Mouse (Mus musculus) inflammation-experienced regulatory T-cells, adult 6 months (primary cell): ENCODE results near the gene Gnmt. TPM values are rescaled to one million over a fixed set of nuclear protein-coding genes. Genes with fewer than 3 reads are reported as not detected.
A peak's percentile ranks its signal among the peaks of the same experiment; 100 is the strongest.

Experiments
- ATAC-seq: one replicate; pipeline ENCODE4 v1.8.0; 2017
- polyA plus RNA-seq, 3 experiments: library from polyadenylated mRNA; unstranded; fragments of 100-300 nt; shearing (Covaris generic); gene quantifications; one replicate each; pipeline ENCODE4 v1.2.1; 2017

The Gnmt gene
- polyA plus RNA-seq, 3 experiments from 2014 or later: 0.40 to 2.3 (median 0.72) TPM

DNA sequence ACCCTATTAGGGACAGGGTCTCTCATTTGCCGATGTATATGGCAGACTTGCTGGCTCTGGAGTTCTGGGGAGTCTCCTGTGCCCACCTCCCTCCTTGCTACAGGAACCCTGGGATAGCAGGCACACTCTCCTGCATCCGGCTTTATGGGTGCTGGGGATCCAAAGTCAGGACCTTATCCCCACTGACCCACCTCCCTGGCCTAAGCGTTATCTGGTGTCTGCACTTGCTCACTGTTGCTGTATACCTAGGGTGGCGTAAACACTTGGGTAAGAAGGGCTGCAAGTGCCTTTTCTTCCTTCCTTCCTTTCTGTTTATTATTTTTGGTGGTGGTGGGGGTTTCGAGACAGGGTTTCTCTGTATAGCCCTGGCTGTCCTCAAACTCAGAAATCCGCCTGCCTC is 12.3 kb upstream of the Gnmt start:
- no peak for ATAC-seq

DNA sequence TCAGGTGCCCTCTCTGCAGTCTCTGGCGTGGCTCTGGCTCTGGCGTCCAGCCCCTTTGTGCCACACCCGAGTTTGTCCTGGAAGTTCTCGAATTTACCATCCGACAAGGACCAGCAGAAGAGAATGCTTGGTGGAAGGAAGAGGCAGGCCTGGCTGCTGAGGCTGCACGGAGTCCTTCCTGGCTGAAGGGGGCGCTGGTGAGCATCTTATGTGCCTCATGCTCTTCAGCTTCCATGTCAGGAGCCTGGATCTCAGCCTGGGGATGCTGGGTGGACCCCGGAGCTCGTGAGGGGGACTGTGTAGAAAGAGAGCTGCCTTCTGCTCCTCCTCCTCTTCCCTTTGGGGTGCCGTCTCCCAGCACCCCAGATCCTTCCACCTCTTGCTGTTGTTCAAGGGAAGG is 7.2 kb upstream of the Gnmt start:
- ATAC-seq: no peak

DNA sequence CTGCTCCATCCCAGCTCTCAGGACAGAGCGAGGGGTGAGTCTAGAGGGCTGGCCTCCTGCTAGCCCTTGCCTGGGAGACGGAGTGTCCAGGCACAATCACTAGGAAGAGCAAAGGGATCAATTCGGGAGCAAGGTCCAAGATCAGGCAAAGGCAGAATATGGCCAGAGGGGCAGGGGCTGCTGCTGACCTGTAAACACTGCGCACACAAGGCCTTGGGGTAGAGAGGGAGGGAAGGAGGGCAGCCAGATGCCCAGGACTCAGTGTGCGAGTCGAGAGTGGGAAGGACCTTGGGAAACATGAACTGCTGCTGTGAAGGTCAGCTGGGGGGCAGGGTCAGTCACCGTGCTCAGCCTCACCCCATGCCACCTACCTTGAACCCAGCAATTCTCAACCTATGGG is 6.3 kb upstream of the Gnmt start:
- no peak for ATAC-seq

DNA sequence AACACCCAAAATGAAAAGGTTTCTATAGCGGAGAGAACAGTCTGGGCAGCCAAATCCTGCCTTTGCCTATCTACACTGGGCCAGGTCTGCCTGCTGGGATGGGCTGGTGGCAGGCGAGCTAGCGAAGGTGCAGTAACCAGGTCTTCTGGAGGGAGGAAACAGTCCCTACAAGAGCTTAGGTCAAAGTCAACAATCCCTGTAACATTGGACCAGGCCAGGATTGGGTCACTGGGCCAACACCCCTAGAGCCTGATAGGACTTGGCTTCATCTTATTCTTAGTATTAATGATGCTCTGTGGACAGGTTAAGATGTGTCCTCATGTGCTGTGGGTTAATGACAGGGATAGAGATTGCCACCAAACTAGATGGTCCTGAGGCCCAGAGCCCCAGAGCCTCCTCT is 5.1 kb upstream of the Gnmt start:
- no peak for ATAC-seq

DNA sequence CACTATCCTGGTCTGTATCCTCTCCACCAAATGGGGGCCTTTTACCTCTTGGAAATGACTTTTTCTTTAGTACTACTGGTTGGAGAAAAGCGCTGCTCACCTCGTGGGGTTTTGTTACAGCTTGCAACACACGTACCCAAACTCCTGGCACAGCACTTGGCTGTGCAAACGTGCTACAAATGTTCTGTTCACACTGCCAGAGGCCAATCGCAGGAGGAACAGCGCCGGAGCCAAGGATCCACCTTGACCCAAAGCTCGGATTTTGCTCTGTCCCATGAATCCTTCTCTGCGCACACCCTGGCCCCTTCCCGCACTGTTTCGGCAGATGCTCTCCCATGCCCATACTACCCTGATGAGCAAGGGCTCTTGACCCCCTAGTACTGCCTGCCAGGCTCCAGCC is 472 bp downstream of the Gnmt start:
- ATAC-seq: no peak

DNA sequence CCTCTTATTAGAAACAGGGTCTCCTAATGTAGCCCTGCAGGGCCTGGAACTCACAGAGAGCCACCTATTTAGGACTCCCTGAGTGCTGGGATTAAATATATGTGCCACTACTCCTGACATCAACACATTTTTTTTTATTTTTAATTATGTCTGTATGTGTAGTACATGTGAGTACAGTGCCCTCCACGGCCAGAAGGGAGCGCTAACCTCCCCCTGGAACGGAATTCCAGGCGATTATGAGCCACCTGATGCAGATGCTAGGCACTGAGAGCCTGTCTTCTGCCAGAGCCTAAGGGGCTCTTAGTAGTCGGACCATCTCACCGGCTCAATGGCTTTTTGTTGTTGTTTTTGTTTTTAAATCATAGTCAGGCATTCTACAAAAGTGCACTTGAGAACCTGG is 947 bp downstream of the Gnmt start:
- no peak for ATAC-seq

DNA sequence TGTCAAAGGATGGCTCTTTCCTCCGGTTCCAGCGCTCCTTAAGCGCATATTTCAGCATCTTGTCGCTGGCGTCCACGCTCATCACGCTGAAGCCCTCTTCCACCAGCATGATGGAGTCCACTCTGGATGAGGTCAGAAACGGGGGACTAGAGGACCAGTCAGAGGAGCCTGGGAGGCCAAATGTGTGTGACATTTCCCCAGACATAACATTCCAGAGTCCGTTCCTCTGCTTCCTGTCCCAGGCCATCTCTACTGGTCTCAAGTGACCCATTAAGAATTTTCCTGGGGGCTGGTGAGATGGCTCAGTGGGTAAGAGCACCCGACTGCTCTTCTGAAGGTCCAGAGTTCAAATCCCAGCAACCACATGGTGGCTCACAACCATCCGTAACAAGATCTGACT is 1.7 kb downstream of the Gnmt start:
- no peak for ATAC-seq

DNA sequence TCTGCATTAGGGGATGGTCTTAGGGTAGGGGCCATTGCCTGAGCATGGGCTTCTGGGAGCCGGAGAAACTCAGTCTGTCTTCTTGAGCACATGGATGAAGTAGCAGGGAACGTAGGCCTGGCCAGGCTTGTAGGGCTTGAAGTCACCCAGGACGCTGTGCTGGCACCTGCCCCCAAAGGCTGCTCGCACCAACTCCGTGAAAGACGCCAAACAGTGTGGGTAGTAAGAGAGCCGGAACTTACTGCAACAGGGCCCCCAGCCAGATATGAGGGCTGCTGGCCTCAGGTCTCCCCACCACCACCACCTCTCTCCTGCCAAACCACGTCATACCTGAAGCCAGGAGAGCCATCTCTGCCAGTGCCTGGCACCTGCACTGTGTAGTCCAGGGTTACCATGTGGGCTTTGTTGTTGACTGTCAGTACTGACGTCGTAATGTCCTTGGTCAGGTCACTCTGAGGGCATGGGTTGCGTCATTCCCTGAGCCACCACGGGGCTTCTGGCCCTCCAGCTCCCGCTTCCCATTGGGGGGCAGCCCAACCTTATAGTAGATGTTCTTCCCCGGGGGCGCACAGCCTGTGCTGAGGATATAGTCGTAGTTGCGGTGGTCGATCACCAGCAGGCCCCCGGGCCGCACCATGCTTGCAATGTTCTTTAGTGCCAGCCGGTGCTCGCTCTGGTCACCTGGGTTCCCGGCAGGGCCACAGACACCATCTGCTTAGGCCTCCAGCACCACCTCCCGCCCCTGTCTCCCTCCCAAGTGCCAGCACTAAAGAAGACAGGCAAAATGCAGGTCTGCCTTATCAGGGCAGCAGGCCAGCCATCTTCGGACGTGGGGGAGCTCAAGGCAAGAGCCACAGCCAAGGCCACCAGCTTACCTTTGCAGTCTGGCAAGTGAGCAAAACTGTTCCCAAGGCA is 3.0 kb downstream of the Gnmt start:
- ATAC-seq: no peak

DNA sequence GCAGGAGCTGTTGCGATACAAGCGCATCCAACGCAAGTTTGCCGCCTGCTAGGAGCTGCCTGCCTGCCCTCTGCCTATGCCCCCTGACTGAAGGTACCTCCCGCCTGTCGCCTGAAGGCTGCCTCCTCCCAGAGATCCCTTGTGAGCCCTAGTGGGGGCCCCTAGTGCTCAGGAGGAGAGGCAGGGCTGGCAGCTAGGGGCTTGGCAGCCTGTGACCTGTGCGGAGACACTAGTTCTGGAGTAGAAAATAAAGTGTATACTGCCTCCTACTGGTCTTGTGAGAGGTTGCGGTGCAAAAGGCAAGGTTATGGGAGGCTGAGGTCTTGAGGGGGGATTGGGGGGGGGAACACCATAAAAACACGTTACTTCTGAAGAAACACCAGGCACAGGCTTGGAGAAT is 3.7 kb downstream of the Gnmt start:
- ATAC-seq: no peak

DNA sequence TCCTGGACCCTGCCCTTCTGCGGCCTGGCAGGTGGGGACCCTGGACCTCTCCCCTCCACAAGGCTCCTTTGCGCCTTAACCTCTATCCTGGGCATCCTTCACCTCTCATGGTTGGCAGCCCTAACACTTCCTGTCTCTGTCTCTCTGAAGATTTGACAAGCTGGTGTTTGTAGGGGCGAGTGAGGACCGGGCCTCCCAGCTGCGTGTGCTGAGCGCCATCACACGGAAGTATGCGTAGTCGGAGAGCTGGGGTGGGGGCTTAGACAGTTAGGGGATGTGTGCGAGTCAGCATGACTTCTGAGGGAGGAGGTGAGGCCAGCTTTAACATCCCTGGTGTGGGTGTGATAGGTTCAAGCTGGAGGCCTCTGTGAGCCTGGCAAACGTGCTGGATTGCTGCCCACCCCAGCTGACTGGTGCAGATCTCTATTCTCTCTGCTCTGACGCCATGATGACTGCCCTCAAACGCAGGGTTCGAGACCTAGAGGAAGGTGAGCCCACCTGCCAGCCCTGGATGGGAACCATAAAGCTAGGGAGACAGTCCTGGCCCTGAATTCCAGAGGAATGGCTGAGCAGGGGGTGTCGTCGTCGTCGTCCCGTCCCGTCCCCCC is 4.4 kb downstream of the Gnmt start:
- ATAC-seq: no peak

DNA sequence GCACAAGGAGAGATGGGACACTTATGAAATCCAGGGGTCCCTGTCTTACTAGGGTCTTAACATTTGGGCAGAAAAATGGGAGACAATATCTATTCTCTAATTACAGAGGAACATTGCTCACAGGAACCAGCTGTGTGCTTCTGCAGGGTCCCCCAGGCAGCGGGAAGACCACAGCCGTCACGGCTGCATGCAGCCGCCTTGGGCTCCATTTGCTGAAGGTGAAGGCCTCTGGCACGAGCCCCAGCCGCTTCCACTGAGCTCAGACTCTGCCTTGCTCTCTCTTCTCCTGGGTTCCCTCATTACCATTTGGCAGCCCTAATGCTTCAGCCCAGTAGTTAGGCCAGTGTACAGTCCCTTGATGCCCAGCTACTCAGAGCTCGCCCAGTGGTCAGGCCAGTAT is 7.9 kb downstream of the Gnmt start:
- ATAC-seq: no peak

DNA sequence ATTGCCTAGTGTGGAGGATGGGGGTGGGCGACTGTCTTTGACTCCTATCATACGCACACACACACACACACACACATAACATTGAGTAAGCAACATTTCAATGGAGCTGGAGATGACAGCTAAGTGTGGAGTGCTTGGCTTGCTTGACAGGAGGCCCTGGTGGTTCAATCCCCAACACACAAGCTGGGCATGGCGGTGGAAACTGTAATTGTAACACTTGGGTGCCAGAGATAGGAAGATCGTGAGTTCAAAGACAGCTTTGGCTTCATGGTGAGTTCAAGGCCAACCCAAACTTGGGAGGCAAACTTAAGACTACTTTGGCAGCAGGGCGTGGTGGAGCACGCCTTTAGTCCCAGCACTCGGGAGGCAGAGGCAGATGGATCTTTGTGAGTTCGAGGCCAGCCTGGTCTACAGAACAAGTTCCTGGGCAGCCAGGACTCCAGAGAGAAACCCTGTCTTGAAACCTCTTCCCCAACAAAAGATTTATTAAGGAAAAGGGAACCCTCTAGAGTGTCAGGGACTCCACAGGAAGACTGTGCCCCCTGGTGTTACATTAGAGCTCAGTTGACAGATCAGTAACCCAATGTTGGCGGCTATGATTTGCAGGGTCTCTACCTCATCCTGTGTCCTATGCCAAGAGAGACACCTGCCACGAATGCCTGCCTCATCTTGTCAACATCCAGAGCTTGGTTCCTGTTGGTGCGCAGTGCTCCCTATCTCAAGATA is 14.0 kb downstream of the Gnmt start:
- ATAC-seq: no peak

DNA sequence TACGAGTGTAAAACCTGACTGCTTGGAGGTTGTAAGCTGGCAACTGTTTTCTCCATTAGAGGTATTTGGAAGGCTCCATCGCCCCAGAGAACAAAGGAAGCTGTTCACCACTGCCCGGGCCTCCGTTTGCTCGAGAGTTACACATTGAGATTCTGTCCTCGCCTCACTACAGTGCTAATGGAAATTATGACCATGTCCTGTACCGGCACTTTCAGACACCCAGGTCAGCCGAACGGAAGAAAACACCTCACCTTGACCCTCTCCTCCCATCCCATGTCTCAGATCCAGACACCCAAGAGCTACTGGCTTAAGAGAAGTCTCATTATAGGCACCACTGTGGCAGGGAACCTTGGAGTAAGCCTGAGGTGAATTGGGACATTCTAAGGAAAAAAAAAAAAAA is 15.1 kb downstream of the Gnmt start:
- no peak for ATAC-seq

DNA sequence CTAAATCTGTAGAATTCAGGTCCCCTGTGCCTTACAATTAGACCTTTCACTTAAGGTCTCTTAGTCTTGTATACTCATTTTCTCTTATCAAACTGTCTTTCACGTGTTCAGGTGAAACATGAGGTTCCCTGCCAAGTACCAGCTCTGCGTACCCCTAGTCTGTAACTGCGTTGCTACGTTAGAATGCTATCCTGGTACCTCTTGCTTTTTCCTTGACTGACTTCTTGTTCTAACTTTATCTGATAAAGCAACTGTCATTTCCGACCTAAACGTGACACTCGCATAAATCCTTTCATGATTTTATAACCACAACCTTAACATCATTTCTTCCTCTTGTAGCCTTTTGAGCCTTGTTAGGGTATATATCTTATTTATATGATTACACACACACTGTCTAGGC is 16.5 kb downstream of the Gnmt start:
- ATAC-seq: no peak

DNA sequence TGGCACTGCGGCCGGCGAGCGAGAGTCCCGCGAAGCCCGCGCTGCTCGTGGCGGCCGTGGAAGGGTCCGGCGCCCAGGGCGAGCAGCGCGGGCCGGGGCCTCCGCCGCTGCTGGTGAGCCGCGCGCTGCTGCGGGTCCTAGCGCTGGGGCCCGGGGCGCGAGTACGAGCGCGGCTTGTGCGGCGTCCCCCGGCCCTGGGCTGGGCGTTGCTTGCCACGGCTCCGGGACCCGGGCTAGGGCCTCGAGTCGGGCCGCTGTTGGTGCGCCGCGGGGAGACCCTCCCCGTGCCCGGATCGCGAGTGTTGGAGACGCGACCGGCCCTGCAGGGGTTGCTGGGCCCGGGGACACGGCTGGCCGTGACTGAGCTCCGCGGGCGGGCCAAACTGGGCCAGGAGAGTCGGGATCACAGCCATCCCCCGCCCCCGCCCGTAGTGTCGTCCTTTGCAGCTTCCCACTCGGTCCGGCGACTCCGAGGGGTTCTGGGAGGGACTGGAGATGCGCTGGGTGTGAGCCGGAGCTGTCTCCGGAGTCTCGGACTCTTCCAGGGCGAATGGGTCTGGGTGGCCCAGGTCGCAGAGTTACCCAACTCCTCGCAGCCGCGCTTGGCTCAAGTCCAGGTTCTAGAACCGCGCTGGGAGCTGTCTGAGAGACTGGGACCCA is 17.2 kb downstream of the Gnmt start:
- peak; percentile 31 for ATAC-seq

DNA sequence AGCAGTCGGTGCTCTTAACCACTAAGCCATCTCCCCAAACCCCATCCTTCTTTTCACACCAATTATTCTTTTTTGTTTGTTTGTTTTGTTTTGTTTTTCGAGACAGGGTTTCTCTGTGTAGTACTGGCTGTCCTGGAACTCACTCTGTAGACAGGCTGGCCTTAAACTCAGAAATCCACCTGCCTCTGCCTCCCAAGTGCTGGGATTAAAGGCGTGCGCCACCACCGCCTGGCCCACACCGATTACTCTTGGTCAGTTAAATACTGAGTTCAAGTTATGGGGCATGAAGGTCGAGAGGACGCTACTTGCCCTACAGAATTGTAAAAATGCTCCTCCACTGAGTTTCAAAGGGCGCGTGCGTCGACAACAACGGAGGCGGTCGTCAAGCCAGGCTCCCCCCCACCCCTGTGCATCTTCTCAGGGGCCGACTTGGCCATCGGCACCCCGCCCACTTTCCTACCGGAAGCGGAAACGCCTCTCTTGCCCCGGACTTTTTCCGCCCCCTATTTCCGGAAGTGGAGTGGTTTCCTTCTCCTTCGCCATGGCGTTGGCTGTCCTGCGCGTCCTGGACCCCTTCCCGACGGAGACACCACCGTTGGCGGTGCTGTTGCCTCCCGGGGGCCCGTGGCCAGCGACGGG is 17.9 kb downstream of the Gnmt start, which contains the start of gene Pex6:
Pex6 (plus strand) TSS at position 505 of the 639 bp plus-strand sequence.
- ATAC-seq: peak; percentile 95

DNA sequence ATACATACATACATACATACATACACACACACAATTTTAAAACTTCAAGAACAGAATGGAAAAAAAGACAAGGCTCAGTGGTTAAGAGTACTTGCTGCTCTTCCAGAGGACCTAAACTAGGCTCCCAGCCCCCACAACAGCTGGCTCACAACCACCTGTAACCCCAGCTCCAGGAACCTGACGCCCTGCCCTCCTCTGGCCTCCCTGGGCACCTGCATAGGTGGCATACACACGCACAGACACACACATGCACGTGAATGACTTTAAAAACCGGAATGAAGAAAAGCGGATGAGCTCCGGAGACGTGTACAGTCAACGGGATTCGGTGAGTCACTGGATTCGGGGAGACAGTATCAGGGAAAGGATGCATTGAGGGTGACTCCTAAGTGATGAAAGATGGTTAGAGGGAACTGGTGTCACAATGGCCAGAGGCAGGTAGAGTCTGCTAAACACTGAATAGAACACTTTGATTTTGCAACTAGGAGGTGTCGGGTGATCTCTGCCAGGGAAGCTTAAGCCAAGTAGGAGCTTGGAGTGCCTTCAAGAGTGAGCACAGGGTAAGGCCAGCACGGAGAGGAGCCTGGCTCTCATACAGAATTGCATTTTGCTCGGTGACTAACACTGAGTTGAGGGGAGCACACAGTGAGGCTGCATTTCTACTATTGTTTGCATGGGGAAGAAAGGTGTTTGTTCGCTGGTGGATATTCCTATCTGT is 22.4 kb downstream of the Gnmt start:
- no peak for ATAC-seq

DNA sequence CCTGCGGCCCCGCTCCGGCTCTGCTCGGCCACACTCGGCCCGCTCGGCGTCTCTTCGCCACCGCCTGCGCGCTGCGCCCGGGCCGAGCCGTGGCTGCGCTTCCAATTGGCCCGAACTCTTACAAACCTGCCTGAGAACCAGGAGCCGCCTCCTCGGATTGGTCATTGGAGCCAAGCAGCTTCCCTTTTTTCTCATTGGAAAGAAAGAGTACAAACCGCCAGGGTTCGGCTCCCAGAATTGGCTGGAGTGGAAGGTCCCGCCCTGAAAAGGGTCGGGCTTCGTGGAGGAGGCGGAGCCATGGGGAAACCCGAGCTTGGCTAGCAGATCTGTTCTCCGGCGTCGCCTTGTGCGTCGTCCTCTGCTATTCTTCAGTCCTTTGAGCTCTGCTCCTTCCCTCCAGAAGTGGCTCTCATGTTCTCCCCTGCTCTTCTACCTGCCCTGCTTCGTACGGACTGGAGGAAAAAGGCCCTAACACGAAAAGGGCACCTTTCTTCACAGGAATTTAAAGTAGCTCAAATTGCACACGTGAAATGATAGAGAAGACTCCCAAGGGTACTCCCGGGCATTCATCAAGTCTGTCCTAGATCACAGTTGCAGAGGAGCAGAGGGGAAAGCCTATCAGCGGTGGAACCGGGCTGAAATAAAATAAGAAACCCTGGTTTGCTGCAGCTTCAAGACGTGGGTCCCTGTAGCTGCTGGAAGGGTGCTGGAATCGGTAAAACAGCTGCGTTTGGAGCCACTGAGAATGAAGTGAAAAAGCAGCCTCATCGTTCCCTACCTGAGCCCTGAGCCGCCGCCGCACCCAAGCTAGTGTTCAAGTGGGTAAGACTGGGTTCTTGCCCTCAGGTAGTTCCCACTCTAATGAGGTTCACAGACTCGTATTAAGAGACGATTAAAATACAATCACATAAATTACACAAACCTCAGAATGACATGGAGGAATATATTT is 23.8 kb downstream of the Gnmt start, which contains the start of gene Ppp2r5d:
Ppp2r5d (minus strand) TSS at position 225 of the 949 bp plus-strand sequence.
- peak; percentile 99 for ATAC-seq

DNA sequence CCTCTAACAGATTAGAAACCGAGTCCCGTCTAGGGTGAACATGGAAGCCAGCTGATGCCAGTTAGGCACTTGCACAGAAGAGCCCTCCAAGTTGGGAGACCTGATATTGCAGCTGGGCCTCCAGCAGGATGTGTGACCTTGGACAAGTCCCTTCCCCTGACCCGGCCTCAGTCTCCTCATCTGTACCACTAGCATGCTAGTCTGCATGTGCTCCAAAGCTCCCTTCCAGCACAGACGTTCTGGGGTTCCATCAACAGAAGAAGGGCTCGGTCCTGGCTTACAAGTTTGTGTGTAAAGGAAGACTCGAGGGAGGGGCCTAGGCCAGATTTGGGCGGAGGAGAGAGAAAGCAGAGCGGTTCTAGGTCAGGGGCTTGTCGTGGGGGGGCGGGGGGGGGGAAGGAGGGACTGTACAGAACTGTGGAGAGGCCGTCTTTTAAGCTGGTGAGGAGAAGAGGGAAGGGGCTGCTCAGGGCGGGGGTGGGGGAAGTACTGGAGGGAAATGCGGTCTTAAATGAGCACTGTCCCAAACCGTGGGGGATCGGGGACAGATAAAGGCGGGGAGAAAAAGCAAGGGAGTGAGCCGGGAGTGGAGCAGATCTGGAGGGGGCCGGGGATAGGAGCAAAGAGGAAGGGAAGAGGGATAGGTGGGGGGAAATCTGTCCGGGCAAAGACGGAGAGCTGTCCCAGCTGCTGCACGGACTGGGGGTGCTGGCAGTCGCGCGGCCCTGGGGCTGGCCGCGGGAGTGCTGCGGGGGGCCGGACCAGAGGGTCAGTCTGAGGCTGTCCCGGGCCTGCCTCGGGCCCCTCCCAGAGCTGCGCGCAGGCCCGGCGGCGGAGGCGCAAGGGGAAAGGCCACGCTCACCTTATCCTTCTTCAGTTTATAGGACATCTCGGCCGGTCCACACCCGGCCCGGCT is 24.7 kb downstream of the Gnmt start:
- ATAC-seq: no peak
